Mouse (Mus musculus) E14TG2a.4 (cell line): Measurements from ENCODE around the gene Metap2.

Experiments
- CTCF ChIP-seq: conservative IDR thresholded peaks from 2 replicates; pipeline ENCODE4 v1.5.1; 2014; ENCODE audit warnings: low read length
- POU5F1 ChIP-seq: IDR thresholded peaks from 2 replicates; pipeline ENCODE4 v1.6.1; 2014; ENCODE audit warnings: low read length, borderline replicate concordance

DNA sequence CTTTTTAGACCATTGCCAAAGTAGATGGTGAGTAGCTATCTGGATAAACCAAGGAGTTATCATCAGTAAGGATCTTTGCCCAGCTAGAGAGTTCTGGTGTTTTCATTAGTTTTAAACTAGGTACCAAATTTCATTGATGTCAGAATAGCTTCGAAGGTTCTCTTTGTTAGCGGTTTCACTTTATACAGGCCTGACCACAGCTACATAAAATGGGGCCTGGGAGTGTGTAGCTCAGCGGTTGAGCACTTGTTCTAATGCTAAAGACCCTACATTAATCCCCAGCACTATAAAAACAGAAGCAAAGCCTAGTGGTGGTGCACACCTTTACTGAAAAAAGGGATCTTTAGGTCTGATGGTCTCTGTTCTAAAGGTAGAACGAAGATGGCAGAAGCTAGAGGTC is 6.3 kb downstream of the Metap2 start:
- TF ChIP-seq CTCF: no peak
- TF ChIP-seq POU5F1: no peak
